Mouse (Mus musculus) stomach, adult 2 months (tissue): ENCODE results near the gene Pdzrn3. TPM values are rescaled to one million over a fixed set of nuclear protein-coding genes. Genes with fewer than 3 reads are reported as not detected.

Experiments used
- polyA plus RNA-seq: library from polyadenylated mRNA; depleted of rRNA; stranded (reverse); fragments of >200 nt; gene quantifications from 2 replicates; pipeline ENCODE4 v1.2.3, GENCODE M21; 2012; rRNA removed

Gene Pdzrn3
- 8.6 and 10.1 TPM in 2 replicates for polyA plus RNA-seq

DNA sequence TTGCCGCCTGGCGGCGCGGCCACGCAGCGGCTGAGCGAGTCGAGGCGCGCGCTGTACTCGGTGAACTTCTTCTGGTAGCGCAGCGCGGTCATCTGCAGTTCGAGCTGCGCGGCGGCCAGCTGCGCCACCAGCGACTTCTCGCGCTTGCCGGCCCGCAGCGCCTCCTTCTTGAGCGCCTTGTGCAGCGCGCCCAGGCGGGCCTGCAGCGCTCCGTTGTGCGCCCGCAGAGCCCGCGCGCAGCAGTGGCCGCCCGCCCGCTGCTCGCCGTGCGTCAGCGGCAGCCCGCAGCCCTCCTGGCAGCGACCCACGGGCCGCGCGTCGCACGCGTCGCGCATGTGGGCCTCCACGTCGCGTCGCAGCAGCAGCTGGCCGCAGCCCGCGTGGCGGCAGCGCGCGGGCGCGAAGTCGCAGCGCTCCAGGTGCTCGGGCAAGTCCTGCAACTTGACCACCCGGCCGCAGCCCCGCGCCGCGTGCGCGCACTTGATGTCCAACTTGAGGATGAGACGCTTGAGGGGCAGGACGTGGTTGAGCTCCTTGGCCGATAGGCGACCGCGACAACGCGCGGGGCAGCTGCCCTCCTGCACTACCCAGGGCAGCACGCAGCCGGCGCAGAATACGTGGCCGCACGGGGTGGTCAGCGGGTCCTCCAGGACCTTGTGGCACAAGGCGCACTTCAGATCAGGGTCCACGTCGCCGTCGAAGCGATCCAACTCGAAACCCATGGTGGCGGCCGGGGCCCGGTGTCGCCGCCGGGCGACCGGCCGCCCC is at the start of gene Pdzrn3:
Gene Pdzrn3, minus strand, starts transcription at position 731 of the 768 bp plus-strand sequence.

